Mouse (Mus musculus) liver, adult 2 months (tissue): ENCODE results near the gene Camkk1.

Experiments
- CTCF ChIP-seq: fragments of 200-500 bp; IDR thresholded peaks from 2 replicates; pipeline ENCODE4 v1.5.1; 2011; ENCODE audit warnings: low read depth, low read length, control low read depth
- POLR2A ChIP-seq: fragments of 200-500 bp; IDR thresholded peaks from 2 replicates; pipeline ENCODE4 v1.6.1; 2011; ENCODE audit warnings: low read length, control low read depth; ENCODE audit not compliant: insufficient read depth; ENCODE audit errors: extremely low read depth

DNA sequence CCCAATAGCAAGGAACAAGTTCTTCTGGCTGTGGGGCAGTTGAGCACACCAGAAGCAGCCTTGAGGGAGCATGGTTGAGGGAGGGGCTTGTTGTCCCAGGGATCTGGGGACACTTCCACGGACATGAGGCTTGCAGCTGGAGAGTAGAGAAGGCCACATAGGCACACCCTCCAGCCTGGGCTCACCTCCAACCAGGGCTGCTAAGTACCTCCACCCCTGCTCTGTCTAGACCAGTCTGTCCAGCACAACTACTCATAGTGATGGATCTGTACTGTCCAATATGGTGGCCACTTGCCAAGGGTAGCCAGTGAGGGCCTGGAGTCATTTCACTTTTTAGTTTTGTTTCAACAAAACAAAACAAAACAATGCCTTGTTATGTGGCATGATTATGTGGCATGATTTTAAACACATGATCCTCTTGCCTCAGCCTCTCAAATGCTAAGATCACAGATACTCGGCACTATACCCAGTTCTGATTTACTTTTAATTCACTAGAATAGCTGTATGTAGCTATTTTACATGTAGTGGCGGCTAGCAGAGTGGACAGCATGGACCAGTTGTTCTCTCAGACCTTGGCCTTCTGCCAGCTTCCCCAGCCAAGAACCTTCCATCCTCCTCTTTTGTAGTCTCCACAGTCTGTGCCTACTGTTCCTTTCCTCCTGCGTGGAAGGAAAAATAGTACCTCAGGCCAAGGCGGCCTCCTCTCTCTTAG lies 3.3 kb upstream of the Camkk1 start:
- TF ChIP-seq CTCF (no peak), POLR2A (no peak)
